Mouse (Mus musculus): Measurements from ENCODE around the gene Dlat. TPM values are rescaled to one million over a fixed set of nuclear protein-coding genes. Genes with fewer than 3 reads are reported as not detected.

Dlat gene
- total RNA-seq, 2 experiments from 2014 or later = 392 to 414 TPM

DNA sequence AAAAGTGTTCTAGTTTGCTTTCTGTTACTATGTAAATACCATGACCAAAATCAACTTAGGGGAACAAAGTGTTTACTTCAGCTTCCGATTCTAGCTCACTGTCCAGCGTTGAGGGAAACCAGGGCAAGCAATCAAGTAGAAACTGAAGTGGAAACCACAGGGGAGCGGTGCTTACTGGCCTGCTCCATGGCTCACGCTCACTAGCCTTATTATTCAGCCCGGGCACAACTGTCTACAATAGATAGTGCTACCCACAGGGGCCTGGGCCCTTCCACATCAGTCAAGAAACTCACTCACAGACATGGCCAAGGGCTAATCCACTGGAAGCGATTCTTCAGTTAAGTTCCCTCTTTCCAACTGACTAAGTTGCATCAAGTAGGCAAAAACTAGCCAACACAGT lies 58.0 kb downstream of the Dlat start:
- peak in 1 of 2 experiments; percentile 12 for DNase-seq

DNA sequence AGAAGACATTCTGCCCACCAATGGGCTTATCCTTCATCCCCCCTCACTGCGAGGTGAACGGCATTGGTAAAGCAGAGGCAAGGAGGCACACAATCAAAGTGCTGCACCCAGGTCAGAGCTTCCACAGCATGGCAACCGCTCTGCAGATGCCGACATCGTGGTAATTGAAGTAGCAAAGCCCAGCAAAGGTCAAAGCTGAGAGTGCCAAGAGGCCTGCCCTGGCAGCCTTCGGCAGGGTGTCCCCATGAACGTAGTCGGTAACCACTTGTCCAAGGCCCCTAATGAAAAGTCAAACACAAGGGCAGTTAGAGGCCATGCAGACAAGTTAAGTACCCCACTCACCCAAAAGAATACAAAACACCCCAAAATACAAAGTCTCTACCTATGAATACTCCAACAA lies 62.6 kb downstream of the Dlat start:
- intact Hi-C loops (cut with DNase I) = no loop called here
- no peak for DNase-seq

More for the DNA sequence above, 58.0 kb downstream of the Dlat start:
- intact Hi-C loops (cut with DNase I) = no loop called here

DNA sequence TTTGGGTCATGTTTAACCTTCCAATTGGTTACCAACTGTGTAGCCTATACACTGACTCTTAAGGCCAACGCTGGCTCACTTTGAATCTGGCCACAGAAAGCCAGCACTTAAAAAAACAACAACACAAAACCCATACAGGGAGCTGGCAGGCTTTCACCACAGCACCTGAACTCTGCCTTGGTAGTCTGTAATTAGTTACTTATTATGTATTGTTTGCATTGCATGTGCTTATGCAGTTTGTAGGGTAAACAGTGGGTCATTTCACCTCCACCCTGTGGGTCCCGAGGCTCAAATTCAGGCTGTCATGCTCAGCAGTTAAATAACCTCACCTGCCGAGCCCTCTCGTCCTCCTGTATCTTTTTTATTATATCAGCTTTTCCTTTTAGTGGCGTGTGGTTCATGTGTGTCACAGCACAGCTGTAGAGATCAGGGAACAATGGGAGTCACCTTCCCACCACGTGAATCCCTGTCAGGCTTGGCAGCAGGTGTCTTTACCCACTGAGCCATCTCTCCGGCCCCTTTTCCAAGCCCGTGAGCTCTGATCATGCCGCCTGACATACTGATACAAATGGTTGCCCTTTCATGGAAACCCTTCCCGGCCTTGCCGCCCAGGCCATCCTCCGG lies 64.7 kb downstream of the Dlat start:
- intact Hi-C loops (cut with DNase I) = loop anchor here (5.0 kb wide), 1 partner anchor 133 kb away; no protein-coding TSS in a partner anchor
- DNase-seq = no peak

DNA sequence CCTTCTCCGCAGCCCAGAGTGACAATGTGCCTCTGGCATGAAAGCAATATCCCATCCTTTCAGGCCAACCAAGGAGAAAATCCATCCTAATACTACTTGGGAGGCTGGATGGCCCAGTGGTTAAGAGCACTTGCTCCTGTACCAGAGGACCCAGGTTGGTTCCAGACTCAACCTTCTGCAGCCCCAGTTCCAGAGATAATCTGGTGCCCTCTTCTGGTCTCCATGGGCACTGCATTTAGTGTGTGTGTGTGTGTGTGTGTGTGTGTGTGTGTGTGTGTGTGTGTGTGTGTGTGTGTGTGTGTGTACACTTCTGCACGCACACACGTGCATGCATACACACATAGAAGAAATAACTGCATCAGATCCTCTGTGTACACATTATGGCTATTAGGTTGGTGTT lies 66.0 kb downstream of the Dlat start:
- DNase-seq = peak in 1 of 2 experiments; percentile 43
- intact Hi-C loops (cut with DNase I) = loop anchor here (5.0 kb wide), 1 partner anchor 131 kb away; no protein-coding TSS in a partner anchor

DNA sequence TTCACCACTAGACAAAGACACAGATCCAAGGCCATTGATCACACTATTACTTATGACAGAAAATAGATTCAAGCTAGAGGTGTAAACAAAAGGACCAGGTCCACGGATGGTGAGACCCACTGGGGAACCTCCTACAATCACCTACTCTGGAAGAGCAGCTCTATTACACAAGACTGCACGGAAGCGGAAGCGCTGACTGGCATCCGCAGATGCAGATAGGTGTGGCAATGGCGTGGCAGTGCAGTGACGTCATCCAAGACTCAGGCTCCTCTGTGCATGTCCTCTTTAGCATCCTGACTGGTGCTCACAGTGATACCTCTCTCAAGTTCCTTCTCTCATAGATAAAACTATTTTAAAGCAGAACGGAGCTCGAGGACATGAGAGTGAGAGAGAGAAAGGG lies 66.6 kb downstream of the Dlat start:
- intact Hi-C loops (cut with DNase I) = loop anchor here (5.0 kb wide), 1 partner anchor 131 kb away; no protein-coding TSS in a partner anchor

DNA sequence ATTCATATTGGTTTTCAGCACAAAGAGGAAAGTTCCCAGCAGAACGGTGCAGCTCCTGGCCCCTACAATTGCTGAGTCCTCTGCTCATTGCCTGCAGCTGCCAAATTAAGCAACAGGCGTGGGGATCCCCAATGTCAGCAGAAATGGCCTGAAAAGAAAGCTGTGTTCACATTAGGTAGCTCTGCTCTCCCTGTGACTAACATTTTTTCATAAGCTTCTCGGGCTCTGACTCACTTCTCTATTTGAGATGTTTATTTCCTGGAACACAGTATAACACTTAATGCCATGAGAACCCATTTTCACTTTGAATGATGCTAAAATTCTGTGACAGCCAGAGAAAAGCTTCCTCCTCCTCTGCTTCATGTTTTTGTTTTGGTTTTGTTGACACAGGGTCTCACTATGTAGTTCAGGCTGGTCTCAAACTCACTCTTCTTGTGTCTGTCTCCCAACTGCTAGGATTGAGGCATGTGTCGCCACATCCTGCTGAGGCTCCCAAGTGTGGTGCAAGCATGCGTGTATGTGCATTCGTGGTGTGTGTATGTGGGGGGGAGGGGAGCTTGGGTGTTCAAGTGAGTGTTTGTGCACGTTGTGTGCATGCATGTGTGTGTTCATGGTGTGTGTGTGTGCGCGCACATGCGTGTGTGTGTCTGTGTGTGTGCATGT lies 68.6 kb downstream of the Dlat start:
- no peak for DNase-seq
- intact Hi-C loops (cut with DNase I) = loop anchor here (5.0 kb wide), 1 partner anchor 129 kb away; no protein-coding TSS in a partner anchor

More for the DNA sequence above, 66.6 kb downstream of the Dlat start:
- DNase-seq = no peak

DNA sequence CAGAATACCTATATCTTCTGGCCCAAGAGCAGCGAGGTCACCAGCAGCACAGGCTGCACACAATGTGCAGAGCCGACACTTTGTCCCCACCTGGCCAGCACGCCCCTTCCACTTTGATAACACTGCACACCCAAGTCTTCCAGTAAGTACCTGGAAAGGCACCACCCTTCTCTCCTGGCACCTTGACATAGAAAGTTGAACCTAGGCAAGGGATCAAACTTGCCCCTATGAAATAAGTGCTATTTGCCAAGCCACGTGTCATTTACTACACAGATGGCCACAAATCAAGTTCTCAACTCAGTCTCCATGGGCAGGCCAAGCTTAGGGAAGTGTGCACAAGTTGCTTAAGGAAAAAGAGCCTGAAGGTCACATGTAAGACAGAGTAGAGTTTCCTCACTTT lies 72.6 kb downstream of the Dlat start:
- intact Hi-C loops (cut with DNase I) = no loop called here
- DNase-seq = no peak

DNA sequence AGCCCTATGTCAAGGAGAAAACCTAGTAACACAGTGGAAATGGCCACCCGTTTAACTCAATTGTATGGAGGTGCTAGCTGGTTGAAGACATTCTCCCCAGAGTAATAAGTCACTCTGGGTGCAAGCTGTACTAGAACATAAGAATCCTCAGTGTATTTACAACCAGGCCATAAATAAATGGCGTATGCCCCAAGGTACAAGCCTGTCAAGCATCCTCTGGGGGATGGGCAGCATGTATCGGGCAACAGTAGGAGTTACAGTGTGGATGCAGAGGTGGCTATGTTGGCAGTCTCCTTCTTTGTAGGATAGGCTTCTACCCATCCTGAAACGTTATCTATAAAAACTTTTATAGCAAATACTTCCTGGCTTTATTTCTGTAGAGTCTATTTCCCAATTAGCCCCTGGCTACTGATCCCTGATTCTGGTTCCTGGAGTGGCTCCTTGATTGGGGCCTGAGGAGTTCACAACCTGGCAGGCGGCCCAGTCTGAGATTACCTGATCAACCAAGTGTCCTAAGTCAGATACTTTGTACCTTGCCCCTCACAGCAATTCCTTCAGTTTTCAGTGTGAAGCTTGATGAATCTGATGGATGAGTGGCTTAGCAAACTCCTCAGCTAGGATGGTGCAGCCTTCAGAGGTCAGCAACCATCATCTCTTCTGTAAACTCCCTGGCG lies 74.3 kb downstream of the Dlat start:
- intact Hi-C loops (cut with DNase I) = no loop called here

More for the DNA sequence above, 74.3 kb downstream of the Dlat start:
- no peak for DNase-seq

Other genes starting within 250 kb of the Dlat start
- gene Plet1, start 165.3 kb downstream of the Dlat start, total RNA-seq (2021) = 1 to 10 TPM; 1.5 to 2.2 TPM
- gene Pts, start 131.1 kb downstream of the Dlat start, total RNA-seq (2021) = 10 to 100 TPM; 25.5 to 29.4 TPM
- gene Il18, start 105.0 kb downstream of the Dlat start, total RNA-seq (2021) = 1 to 10 TPM; 1.3 to 2.0 TPM
- gene Bco2, start 104.6 kb downstream of the Dlat start, total RNA-seq (2021) = under 1 TPM; 0.22 to 0.33 TPM
- gene Tex12, start 98.5 kb downstream of the Dlat start, total RNA-seq (2021) = not detected
- gene Sdhd, start 56.0 kb downstream of the Dlat start, total RNA-seq (2021) = 100 to 1,000 TPM; 724 to 738 TPM
- 100 to 1,000 TPM; 216 to 232 TPM for gene Timm8b, start 55.9 kb downstream of the Dlat start, total RNA-seq (2021)
- gene Pih1d2, start 42.5 kb downstream of the Dlat start, total RNA-seq (2021) = under 1 TPM; 0.22 to 0.88 TPM
- 10 to 100 TPM; 14.7 to 14.8 TPM for gene Nkapd1, start 42.3 kb downstream of the Dlat start, total RNA-seq (2021)
- gene Dixdc1, start 79.7 kb upstream of the Dlat start, total RNA-seq (2021) = 1 to 10 TPM; 4.0 to 6.2 TPM
- 1 to 10 TPM; 2.0 to 3.2 TPM for gene 2310030G06Rik, start 86.8 kb upstream of the Dlat start, total RNA-seq (2021)
- 1,000 to 10,000 TPM; 1,337 to 1,386 TPM for gene Cryab, start 91.5 kb upstream of the Dlat start, total RNA-seq (2021)
- gene Hspb2, start 92.6 kb upstream of the Dlat start, total RNA-seq (2021) = 100 to 1,000 TPM; 128 to 131 TPM
- 1 to 10 TPM; 5.7 to 6.0 TPM for gene Fdxacb1, start 108.5 kb upstream of the Dlat start, total RNA-seq (2021)
- 10 to 100 TPM in 1 of 2 experiments, 1 to 10 TPM in 1; 9.9 to 10.1 TPM for gene Alg9, start 115.2 kb upstream of the Dlat start, total RNA-seq (2021)
- gene 1110032A03Rik, start 115.7 kb upstream of the Dlat start, total RNA-seq (2021) = 10 to 100 TPM in 1 of 2 experiments, 1 to 10 TPM in 1; 7.9 to 10.4 TPM
- gene Ppp2r1b, start 185.5 kb upstream of the Dlat start, total RNA-seq (2021) = 10 to 100 TPM in 1 of 2 experiments, 1 to 10 TPM in 1; 9.3 to 12.2 TPM

All from heart, postnatal 14 days (tissue).